Mouse (Mus musculus) brain, embryonic 14.5 days (tissue): ENCODE results near the gene Elavl4.

ENCODE experiments used
- CTCF ChIP-seq: fragments of 200-500 bp; IDR thresholded peaks from 2 replicates; pipeline ENCODE4 v1.5.1; 2012; ENCODE audit warnings: inconsistent platforms, mild to moderate bottlenecking, moderate library complexity, borderline replicate concordance; ENCODE audit not compliant: insufficient read depth, insufficient read length; ENCODE audit errors: extremely low read depth
- POLR2A ChIP-seq: fragments of 200-500 bp; IDR thresholded peaks from 2 replicates; pipeline ENCODE4 v1.6.1; 2012; ENCODE audit warnings: mild to moderate bottlenecking, inconsistent platforms, borderline replicate concordance; ENCODE audit not compliant: poor library complexity, insufficient read depth, insufficient read length, severe bottlenecking; ENCODE audit errors: extremely low read depth

DNA sequence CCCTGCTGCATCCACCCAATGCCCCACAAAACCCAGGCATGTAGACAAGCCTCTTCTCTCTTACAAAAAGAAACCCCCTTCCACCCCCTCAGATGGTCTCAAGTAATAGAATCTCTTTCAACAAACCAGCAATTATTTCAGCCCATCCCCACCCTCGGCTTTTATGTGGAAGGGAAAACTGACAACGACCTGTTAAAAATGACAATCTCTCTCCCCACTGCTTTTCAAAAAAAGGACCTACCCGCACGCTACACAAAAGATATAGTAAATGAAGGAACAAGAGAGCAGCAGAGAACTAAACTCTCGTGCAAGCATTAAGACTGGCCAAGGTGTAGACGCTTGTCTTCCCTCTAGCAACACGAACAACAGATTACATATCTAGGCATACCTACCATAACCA is 64.9 kb downstream of the Elavl4 start:
- TF ChIP-seq POLR2A (no peak), CTCF (no peak)
